Mouse (Mus musculus) MEL (cell line): ENCODE data around the gene Gm4778. TPM values are rescaled to one million over a fixed set of nuclear protein-coding genes. Genes with fewer than 3 reads are reported as not detected.

ENCODE experiments used
- DNase-seq: peaks from one replicate; pipeline ENCODE4 v3.0.0; 2011; ENCODE audit warnings: low read depth, low spot score
- H3K27ac ChIP-seq: 2 replicates; pipeline ENCODE4 v1.5.1; 2012; ENCODE audit warnings: low read depth, mild to moderate bottlenecking, control low read depth, low read length, moderate library complexity; ENCODE audit not compliant: control insufficient read depth
- H3K27me3 ChIP-seq, 2 experiments: fragments of 150-350 bp in 1 of 2; sonication (generic) in 1 of 2; 2 replicates each; pipeline ENCODE4 v1.6.1; 2012; ENCODE audit warnings: low read length in 2 of 2, mild to moderate bottlenecking in 2 of 2, improper control_type of control experiment in 1 of 2, moderate library complexity in 1 of 2; ENCODE audit not compliant: insufficient read depth in 2 of 2, control insufficient read depth in 1 of 2
- H3K36me3 ChIP-seq, 2 experiments: 2 replicates each; pipeline ENCODE4 v1.6.1; 2012 to 2014; ENCODE audit warnings: low read length in 2 of 2, improper control_type of control experiment in 1 of 2, inconsistent platforms in 1 of 2, mild to moderate bottlenecking in 1 of 2; ENCODE audit not compliant: insufficient read depth in 2 of 2, control insufficient read depth in 1 of 2
- H3K4me1 ChIP-seq, 2 experiments: fragments of 150-350 bp in 1 of 2; sonication (generic) in 1 of 2; 2 replicates each; pipeline ENCODE4 v1.6.1; 2012; ENCODE audit warnings: low read length in 2 of 2, improper control_type of control experiment in 1 of 2, mild to moderate bottlenecking in 1 of 2; ENCODE audit not compliant: insufficient read depth in 2 of 2, control insufficient read depth in 1 of 2
- H3K4me3 ChIP-seq, 2 experiments: fragments of 150-350 bp in 1 of 2; sonication (generic) in 1 of 2; 2 replicates each; pipeline ENCODE4 v1.5.1; 2012; ENCODE audit warnings: low read depth in 2 of 2, low read length in 2 of 2, mild to moderate bottlenecking in 2 of 2, moderate library complexity in 2 of 2, control low read depth in 1 of 2, improper control_type of control experiment in 1 of 2; ENCODE audit not compliant: control insufficient read depth in 1 of 2, insufficient read depth in 1 of 2
- H3K79me2 ChIP-seq: 2 replicates; pipeline ENCODE4 v1.6.1; 2012; ENCODE audit warnings: mild to moderate bottlenecking, low read length, moderate library complexity; ENCODE audit not compliant: control insufficient read depth, poor library complexity, insufficient read depth
- H3K9ac ChIP-seq: 2 replicates; pipeline ENCODE4 v1.6.1; 2012; ENCODE audit warnings: low read depth, mild to moderate bottlenecking, control low read depth, low read length, moderate library complexity; ENCODE audit not compliant: control insufficient read depth, poor library complexity, severe bottlenecking
- H3K9me3 ChIP-seq: fragments of 150-350 bp; sonication (generic); replicated peaks from 2 replicates; pipeline ENCODE4 v1.6.1; 2012; ENCODE audit warnings: mild to moderate bottlenecking, low read length, improper control_type of control experiment, moderate library complexity; ENCODE audit not compliant: insufficient read depth
- CHD1 ChIP-seq: IDR thresholded peaks from 2 replicates; pipeline ENCODE4 v1.6.1; 2012; ENCODE audit warnings: low read depth, mild to moderate bottlenecking, inconsistent platforms, low read length, improper control_type of control experiment
- CHD2 ChIP-seq: IDR thresholded peaks from 2 replicates; pipeline ENCODE4 v1.6.1; 2011; ENCODE audit warnings: low read length, improper control_type of control experiment
- CTCF ChIP-seq, 3 experiments: IDR thresholded peaks in 2 of 3; conservative IDR thresholded peaks in 1 of 3; 2 replicates each; pipeline ENCODE4 v1.5.1; 2011 to 2012; ENCODE audit warnings: low read length in 3 of 3, low read depth in 2 of 3, mild to moderate bottlenecking in 2 of 3, improper control_type of control experiment in 1 of 3, inconsistent platforms in 1 of 3, mixed read lengths in 1 of 3, moderate library complexity in 1 of 3; ENCODE audit not compliant: control insufficient read depth in 1 of 3, insufficient read depth in 1 of 3, poor library complexity in 1 of 3, severe bottlenecking in 1 of 3
- E2F4 ChIP-seq: IDR thresholded peaks from 2 replicates; pipeline ENCODE4 v1.6.1; 2011; ENCODE audit warnings: low read depth, low read length, improper control_type of control experiment, borderline replicate concordance
- ELF1 ChIP-seq: IDR thresholded peaks from 2 replicates; pipeline ENCODE4 v1.6.1; 2014; ENCODE audit warnings: low read depth, mild to moderate bottlenecking, inconsistent platforms, low read length, improper control_type of control experiment, moderate library complexity
- EP300 ChIP-seq, 2 experiments: IDR thresholded peaks; 2 replicates each; pipeline ENCODE4 v1.6.1; 2011; ENCODE audit warnings: improper control_type of control experiment in 2 of 2, low read length in 2 of 2, low read depth in 1 of 2, mild to moderate bottlenecking in 1 of 2
- ETS1 ChIP-seq: IDR thresholded peaks from 2 replicates; pipeline ENCODE4 v1.6.1; 2012; ENCODE audit warnings: low read depth, mild to moderate bottlenecking, inconsistent platforms, low read length, improper control_type of control experiment, moderate library complexity
- GABPA ChIP-seq: IDR thresholded peaks from 2 replicates; pipeline ENCODE4 v1.6.1; 2012; ENCODE audit warnings: low read depth, mild to moderate bottlenecking, inconsistent platforms, low read length, improper control_type of control experiment, moderate library complexity
- GATA1 ChIP-seq: IDR thresholded peaks from 2 replicates; pipeline ENCODE4 v1.6.1; 2011; ENCODE audit warnings: low read depth, low read length, improper control_type of control experiment
- HCFC1 ChIP-seq: IDR thresholded peaks from 2 replicates; pipeline ENCODE4 v1.6.1; 2012; ENCODE audit warnings: low read depth, mild to moderate bottlenecking, inconsistent platforms, low read length, improper control_type of control experiment, moderate library complexity
- JUND ChIP-seq: IDR thresholded peaks from 2 replicates; pipeline ENCODE4 v1.6.1; 2011; ENCODE audit warnings: low read depth, mild to moderate bottlenecking, improper control_type of control experiment, low read length
- KAT2A ChIP-seq: conservative IDR thresholded peaks from 2 replicates; pipeline ENCODE4 v1.6.1; 2012; ENCODE audit warnings: low read depth, low read length, improper control_type of control experiment, inconsistent platforms
- MAFK ChIP-seq: IDR thresholded peaks from 2 replicates; pipeline ENCODE4 v1.6.1; 2011; ENCODE audit warnings: low read depth, mild to moderate bottlenecking, low read length, improper control_type of control experiment, borderline replicate concordance
- MAX ChIP-seq: IDR thresholded peaks from 2 replicates; pipeline ENCODE4 v1.6.1; 2011; ENCODE audit warnings: low read length, improper control_type of control experiment
- MAZ ChIP-seq: IDR thresholded peaks from 2 replicates; pipeline ENCODE4 v1.6.1; 2012; ENCODE audit warnings: low read depth, mild to moderate bottlenecking, inconsistent platforms, low read length, improper control_type of control experiment
- MEF2A ChIP-seq: IDR thresholded peaks from 2 replicates; pipeline ENCODE4 v1.6.1; 2014; ENCODE audit warnings: low read depth, mild to moderate bottlenecking, inconsistent platforms, low read length, improper control_type of control experiment; ENCODE audit not compliant: poor library complexity, insufficient replicate concordance, severe bottlenecking; ENCODE audit errors: extremely low read depth
- MXI1 ChIP-seq: IDR thresholded peaks from 2 replicates; pipeline ENCODE4 v1.6.1; 2011; ENCODE audit warnings: mild to moderate bottlenecking, low read depth, low read length, improper control_type of control experiment
- MYC ChIP-seq: IDR thresholded peaks from 2 replicates; pipeline ENCODE4 v1.6.1; 2011; ENCODE audit warnings: low read depth, mild to moderate bottlenecking, low read length, improper control_type of control experiment, moderate library complexity
- NELFE ChIP-seq: IDR thresholded peaks from 2 replicates; pipeline ENCODE4 v1.6.1; 2011; ENCODE audit warnings: low read depth, low read length, improper control_type of control experiment
- NRF1 ChIP-seq: IDR thresholded peaks from 2 replicates; pipeline ENCODE4 v1.6.1; 2014; ENCODE audit warnings: low read depth, mild to moderate bottlenecking, inconsistent platforms, low read length, improper control_type of control experiment, moderate library complexity; ENCODE audit not compliant: poor library complexity, insufficient read depth, severe bottlenecking
- POLR2A ChIP-seq, 2 experiments: IDR thresholded peaks; 2 replicates each; pipeline ENCODE4 v1.6.1; 2011 to 2012; ENCODE audit warnings: low read length in 2 of 2, mild to moderate bottlenecking in 2 of 2, control low read depth in 1 of 2, improper control_type of control experiment in 1 of 2, low read depth in 1 of 2, moderate library complexity in 1 of 2; ENCODE audit not compliant: control insufficient read depth in 1 of 2, insufficient read depth in 1 of 2, poor library complexity in 1 of 2
- POLR2AphosphoS2 ChIP-seq: IDR thresholded peaks from 2 replicates; pipeline ENCODE4 v1.6.1; 2011; ENCODE audit warnings: low read length, improper control_type of control experiment
- POLR2AphosphoS5 ChIP-seq: IDR thresholded peaks from 2 replicates; pipeline ENCODE4 v1.6.1; 2012; ENCODE audit warnings: low read depth, borderline replicate concordance, mild to moderate bottlenecking, inconsistent platforms, low read length, moderate library complexity, mixed read lengths
- RCOR1 ChIP-seq: IDR thresholded peaks from 2 replicates; pipeline ENCODE4 v1.6.1; 2012; ENCODE audit warnings: low read depth, mild to moderate bottlenecking, inconsistent platforms, low read length, improper control_type of control experiment
- SIN3A ChIP-seq: IDR thresholded peaks from 2 replicates; pipeline ENCODE4 v1.6.1; 2012; ENCODE audit warnings: low read length, improper control_type of control experiment, inconsistent platforms
- SMC3 ChIP-seq: IDR thresholded peaks from 2 replicates; pipeline ENCODE4 v1.6.1; 2011; ENCODE audit warnings: low read depth, low read length, improper control_type of control experiment
- TAL1 ChIP-seq: IDR thresholded peaks from 2 replicates; pipeline ENCODE4 v1.6.1; 2012; ENCODE audit warnings: mild to moderate bottlenecking, inconsistent platforms, low read length, moderate library complexity, mixed read lengths
- TBP ChIP-seq: IDR thresholded peaks from 2 replicates; pipeline ENCODE4 v1.8.0; 2011; ENCODE audit warnings: low read depth, low read length, improper control_type of control experiment
- TCF12 ChIP-seq: IDR thresholded peaks from 2 replicates; pipeline ENCODE4 v1.6.1; 2014; ENCODE audit warnings: low read depth, mild to moderate bottlenecking, inconsistent platforms, low read length, improper control_type of control experiment, moderate library complexity
- UBTF ChIP-seq: IDR thresholded peaks from 2 replicates; pipeline ENCODE4 v1.6.1; 2012; ENCODE audit warnings: low read depth, mild to moderate bottlenecking, inconsistent platforms, low read length, improper control_type of control experiment, moderate library complexity, borderline replicate concordance; ENCODE audit not compliant: insufficient read depth
- USF1 ChIP-seq: IDR thresholded peaks from 2 replicates; pipeline ENCODE4 v1.6.1; 2014; ENCODE audit warnings: low read depth, mild to moderate bottlenecking, inconsistent platforms, low read length, improper control_type of control experiment, moderate library complexity
- USF2 ChIP-seq, 2 experiments: IDR thresholded peaks; 2 replicates each; pipeline ENCODE4 v1.6.1; 2011 to 2012; ENCODE audit warnings: improper control_type of control experiment in 2 of 2, low read length in 2 of 2, borderline replicate concordance in 1 of 2, inconsistent platforms in 1 of 2, low read depth in 1 of 2, mild to moderate bottlenecking in 1 of 2; ENCODE audit not compliant: insufficient read depth in 1 of 2
- ZC3H11A ChIP-seq: IDR thresholded peaks from 2 replicates; pipeline ENCODE4 v1.6.1; 2012; ENCODE audit warnings: low read depth, mild to moderate bottlenecking, inconsistent platforms, low read length, improper control_type of control experiment
- ZKSCAN1 ChIP-seq: IDR thresholded peaks from 2 replicates; pipeline ENCODE4 v1.6.1; 2012; ENCODE audit warnings: low read depth, mild to moderate bottlenecking, inconsistent platforms, low read length, improper control_type of control experiment, moderate library complexity
- ZMIZ1 ChIP-seq: IDR thresholded peaks from 2 replicates; pipeline ENCODE4 v1.6.1; 2012; ENCODE audit warnings: low read depth, mild to moderate bottlenecking, inconsistent platforms, low read length, improper control_type of control experiment, moderate library complexity
- ZNF384 ChIP-seq: IDR thresholded peaks from 2 replicates; pipeline ENCODE4 v1.6.1; 2012; ENCODE audit warnings: low read depth, mild to moderate bottlenecking, inconsistent platforms, low read length, improper control_type of control experiment
- polyA plus RNA-seq, 2 experiments: library from polyadenylated mRNA; stranded (reverse) in 1 of 2; unstranded in 1 of 2; fragments of >175 nt in 1 of 2; fragments of >200 nt in 1 of 2; gene quantifications; 2 replicates each; pipeline versions ENCODE4 v1.2.1 to v1.2.4; 2012; ENCODE audit warnings: low replicate concordance in 2 of 2, low read depth in 1 of 2; ENCODE audit not compliant: insufficient read length in 2 of 2, insufficient read depth in 1 of 2, missing spikeins in 1 of 2
- total RNA-seq: library from RNA; depleted of rRNA; stranded (reverse); fragments of 300-350 nt; gene quantifications from 2 replicates; pipeline ENCODE4 v1.2.3, GENCODE M21; 2012

Gm4778 gene
- total and polyA plus RNA-seq, 3 experiments, result not detected

DNA sequence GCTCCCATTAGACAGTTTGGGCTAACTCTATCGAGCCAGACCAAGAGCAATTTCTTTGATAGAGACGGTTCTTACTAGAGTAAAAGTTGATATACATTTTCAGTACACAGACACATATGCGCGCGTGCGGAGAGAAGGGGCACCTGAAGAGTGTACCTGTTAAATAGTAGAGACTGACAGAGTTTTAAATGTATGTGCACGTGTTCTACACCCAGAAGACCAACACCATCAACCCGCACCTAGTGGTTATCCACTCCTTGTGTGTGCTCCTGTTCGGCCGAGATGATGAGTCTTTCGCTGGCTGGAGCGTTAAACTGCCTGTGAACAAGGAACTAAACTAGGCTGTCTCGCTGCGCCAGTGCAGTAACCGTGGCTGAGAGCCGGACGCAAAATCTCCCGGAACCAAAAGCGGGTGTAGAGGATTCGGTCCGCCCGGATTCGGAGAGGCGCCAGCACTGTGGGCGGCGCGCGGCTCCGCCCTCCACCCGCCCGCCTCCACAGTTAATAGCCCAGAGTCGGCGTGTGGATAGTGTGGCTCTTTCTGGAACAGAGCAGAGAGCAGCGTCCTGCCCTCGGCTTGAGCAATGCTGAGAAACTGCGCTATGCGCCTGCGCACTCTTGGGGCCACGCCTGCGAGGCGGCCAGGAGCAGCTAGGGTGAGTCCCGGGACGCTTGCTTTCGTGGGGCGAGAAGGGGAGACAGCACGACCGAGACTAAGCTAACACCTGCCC, 46.0 kb downstream of the Gm4778 start, which contains the start of gene Them4:
Them4 (plus strand) TSS at position 457 of the 731 bp plus-strand sequence.
- Histone ChIP-seq H3K79me2 (no peaks in the 10 kb centered on the region; the same call in 1 of the 2 replicates), H3K27me3 (no peaks in the 10 kb centered on the region), H3K9me3 (no peaks in the 10 kb centered on the region), H3K4me3 (peak within 1 kb of the TSS; percentile 67 to 72), H3K36me3 (no peaks in the 10 kb centered on the region), H3K9ac (peak within 1 kb of the TSS; percentile 75), H3K27ac (peak within 1 kb of the TSS; percentile 70), H3K4me1 (peaks cover 0 to 3% of the 10 kb centered on the region in 2 experiments; a peak in 1 of 4 replicates)
- DNase-seq, result peak; percentile 90
- TF ChIP-seq ZMIZ1 (no peak), E2F4 (no peak), MEF2A (no peak), KAT2A (no peak; the same call in 1 of the 2 replicates), ZNF384 (no peak), USF1 (no peak), UBTF (no peak), MAFK (no peak), MXI1 (peak; percentile 35; the same call in 1 of the 2 replicates), NRF1 (peak; percentile 76), CTCF (IDR thresholded peaks at IDR 0.05 in 2 of 3, conservative IDR thresholded peaks at IDR 0.05 in 1 of 3; ENCODE audit: control insufficient read depth in 1 of 3, insufficient read depth in 1 of 3, low read depth in 2 of 3, low read length in 3 of 3, poor library complexity in 1 of 3, severe bottlenecking in 1 of 3) (no peak), EP300 (IDR thresholded peaks at IDR 0.05; ENCODE audit: low read depth in 1 of 2, low read length in 2 of 2) (no peak), NELFE (peak; percentile 39; the same call in 1 of the 2 replicates), ZKSCAN1 (no peak), TCF12 (peak; percentile 52; the same call in 1 of the 2 replicates), ETS1 (no peak), ELF1 (0 out of 2 replicates have a peak, but pooled peaks have one; percentile 47), JUND (no peak), GABPA (no peak), MAZ (no peak), SMC3 (0 out of 2 replicates have a peak, but pooled peaks have one; percentile 3), USF2 (IDR thresholded peaks at IDR 0.05; ENCODE audit: borderline replicate concordance in 1 of 2, insufficient read depth in 1 of 2, low read depth in 1 of 2, low read length in 2 of 2) (no peak), POLR2A (IDR thresholded peaks at IDR 0.05; ENCODE audit: control insufficient read depth in 1 of 2, insufficient read depth in 1 of 2, low read depth in 1 of 2, low read length in 2 of 2, poor library complexity in 1 of 2) (peak; percentile 44 to 68; a peak in 2 of 4 replicates), SIN3A (no peak), POLR2AphosphoS2 (peak; percentile 60; the same call in 1 of the 2 replicates), ZC3H11A (no peak), TBP (peak; percentile 65; the same call in 1 of the 2 replicates), GATA1 (no peak), MAX (no peak; the same call in 1 of the 2 replicates), TAL1 (no peak), MYC (no peak), CHD1 (no peak), CHD2 (no peak), POLR2AphosphoS5 (no peak), RCOR1 (no peak), HCFC1 (peak; percentile 77)
